Mouse (Mus musculus): Measurements from ENCODE around the gene Arhgap10. TPM values are rescaled to one million over a fixed set of nuclear protein-coding genes. Genes with fewer than 3 reads are reported as not detected.

Gene Arhgap10
- polyA plus RNA-seq (2014; fragmentation: Illumina TruSeq; extraction: RNeasy Lipid Tissue Mini Kit (QIAGEN cat#74804); ENCODE audit: low read depth, low replicate concordance), result 40.4 TPM

GRCm38 (mm10) chr8:77517301-77518200, at the start of gene Arhgap10:
Gene Arhgap10, minus strand, starts transcription at chr8:77517953.

DNA sequence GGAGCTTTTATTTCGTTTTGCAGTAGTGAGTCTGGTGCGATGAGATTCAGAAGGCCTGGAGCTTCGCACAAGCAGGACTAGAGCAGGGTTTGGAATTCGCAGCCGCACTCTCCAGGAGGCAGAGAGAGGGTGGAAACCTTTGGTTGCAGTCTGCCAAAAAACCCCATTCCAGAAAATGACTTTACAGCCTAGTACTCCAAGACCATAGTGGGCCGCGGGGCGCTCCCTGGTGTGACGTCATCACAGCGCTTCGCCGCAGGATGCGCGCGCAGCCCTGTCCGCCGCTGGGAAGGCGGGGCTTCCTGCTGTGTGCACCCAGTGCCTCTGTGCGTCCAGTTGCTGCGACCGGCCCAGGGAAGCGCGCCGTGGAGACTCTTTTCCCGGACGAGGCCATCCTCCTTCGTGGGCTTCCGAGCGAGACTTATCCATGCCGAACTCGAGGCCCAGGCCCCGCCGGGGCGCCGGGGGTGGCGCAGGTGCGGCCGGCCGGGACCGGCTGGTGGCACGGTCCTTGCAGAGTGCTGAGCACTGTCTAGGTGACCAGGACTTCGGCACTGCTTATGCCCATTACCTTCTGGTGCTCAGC, 31.5 kb upstream of the Arhgap10 start, which contains the start of gene Prmt9:
TSS of gene Prmt9 (plus strand) at position 277 of the 586 bp plus-strand sequence.

Other genes with a start within 250 kb of the Arhgap10 start
- gene Prmt9, start 31.4 kb upstream of the Arhgap10 start, polyA plus RNA-seq (2014; fragmentation: Illumina TruSeq; extraction: RNeasy Lipid Tissue Mini Kit (QIAGEN cat#74804); ENCODE audit: low read depth, low replicate concordance), result 45.3 TPM
- gene Tmem184c, start 92.7 kb upstream of the Arhgap10 start, polyA plus RNA-seq (2014; fragmentation: Illumina TruSeq; extraction: RNeasy Lipid Tissue Mini Kit (QIAGEN cat#74804); ENCODE audit: low read depth, low replicate concordance), result 213 TPM
- gene Ednra, start 206.5 kb upstream of the Arhgap10 start, polyA plus RNA-seq (2014; fragmentation: Illumina TruSeq; extraction: RNeasy Lipid Tissue Mini Kit (QIAGEN cat#74804); ENCODE audit: low read depth, low replicate concordance), result 18.7 TPM

Measured in adrenal gland, adult 10 weeks (tissue).